Mouse (Mus musculus): ENCODE results near the gene Sdk1. TPM values are rescaled to one million over a fixed set of nuclear protein-coding genes. Genes with fewer than 3 reads are reported as not detected.

Gene Sdk1
- polyA plus RNA-seq, 1 experiment from 2014 or later = 3.4 TPM

DNA sequence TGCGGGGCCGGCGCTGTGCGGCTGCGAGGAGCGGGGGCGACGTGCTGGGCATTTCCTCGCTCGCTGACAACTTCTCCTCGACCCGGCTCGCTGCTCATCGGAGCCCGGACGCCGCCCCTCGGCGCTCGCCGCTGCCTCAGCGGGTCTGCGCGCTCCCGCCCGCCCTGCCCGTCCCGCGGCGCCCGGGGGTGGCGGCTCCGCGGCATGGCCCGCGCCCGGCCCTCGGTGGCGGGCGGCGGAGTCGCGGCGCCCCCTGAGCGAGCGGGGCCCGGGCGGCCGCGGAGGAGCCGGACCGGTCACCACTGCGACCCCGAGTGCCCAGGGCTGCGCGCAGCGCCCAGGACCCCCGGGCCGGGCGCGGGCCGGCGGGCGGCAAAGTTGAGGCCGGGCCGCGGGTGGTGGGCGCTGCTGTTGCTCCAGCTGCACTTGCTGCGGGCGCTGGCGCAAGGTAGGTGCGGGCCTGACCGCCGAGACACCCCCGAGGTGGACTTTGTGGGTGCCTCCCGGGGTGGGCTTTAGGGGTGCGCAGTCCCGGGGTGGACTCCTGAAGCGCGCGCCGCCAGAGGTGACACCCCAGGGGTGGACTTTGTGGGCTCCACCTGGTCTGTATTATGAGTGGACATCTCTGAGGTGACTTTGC lies 475 bp downstream of the Sdk1 start:
- Histone ChIP-seq H3K9me3 (replicated peaks; ENCODE audit: control insufficient read depth, low read length) (no peaks in the 10 kb centered on the region), H3K36me3 (ENCODE audit: control insufficient read depth, insufficient read depth, low read length) (no peaks in the 10 kb centered on the region), H3K4me2 (ENCODE audit: low read depth, low read length) (peak overlapping the region; percentile 89), H3K4me3 (replicated peaks; ENCODE audit: low read length) (peak overlapping the region; percentile 72), H3K27me3 (ENCODE audit: control insufficient read depth, insufficient read depth, low read length) (0 out of 2 replicates have a peak, but pooled peaks cover 12% of the 10 kb centered on the region), H3K9ac (ENCODE audit: low read length) (peak overlapping the region; percentile 88), H3K4me1 (ENCODE audit: control insufficient read depth, insufficient read depth, low read length) (peaks cover 29% of the 10 kb centered on the region), H3K27ac (ENCODE audit: low read length) (peak overlapping the region; percentile 43; the same call in 1 of the 2 replicates)
- ATAC-seq (ENCODE audit: insufficient read depth, low FRiP score) = no peak; the same call in 1 of the 2 replicates
- WGBS = under 1% methylated on average over 47 of the region's 82 CpGs

DNA sequence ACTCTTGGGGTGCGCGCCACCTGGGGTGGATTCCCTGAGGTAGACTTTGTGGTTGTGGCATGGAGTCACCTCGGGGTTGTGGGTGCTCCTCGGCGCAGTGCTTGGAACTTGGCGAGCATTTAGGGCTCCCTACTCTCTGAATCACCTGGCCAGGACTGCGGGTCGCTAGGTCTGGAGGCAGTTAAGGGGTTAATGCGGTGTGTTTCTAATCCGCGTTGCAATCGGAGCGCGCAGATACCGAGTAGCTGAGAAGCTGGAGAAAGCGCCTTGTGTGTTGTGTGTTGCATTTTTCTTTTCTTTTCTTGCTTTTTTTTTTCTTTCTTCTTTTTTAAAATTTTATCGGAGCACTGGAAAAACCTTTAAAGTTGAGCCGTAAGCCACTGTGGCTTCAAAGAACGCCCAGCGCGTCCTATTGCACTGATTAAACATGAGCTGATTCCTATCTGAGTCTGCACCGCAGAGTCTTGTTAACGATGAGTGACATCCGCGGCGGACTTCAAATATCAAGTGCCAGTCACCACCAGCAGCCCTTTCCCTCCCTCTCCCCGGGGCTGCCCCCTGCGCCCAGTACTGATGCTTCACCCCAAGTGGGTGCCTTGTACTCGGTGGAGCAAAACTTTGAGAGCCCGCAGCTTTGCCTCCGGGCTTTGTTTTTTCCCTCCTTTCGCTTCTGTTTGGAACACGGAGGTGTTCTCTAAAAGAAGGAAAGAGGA lies 2.1 kb downstream of the Sdk1 start:
- no peaks in the 10 kb centered on the region for H3K36me3 ChIP-seq (ENCODE audit: control insufficient read depth, insufficient read depth, low read length)
- H3K9me3 ChIP-seq (replicated peaks; ENCODE audit: control insufficient read depth, low read length) = no peaks in the 10 kb centered on the region
- H3K27ac ChIP-seq (ENCODE audit: low read length) = no peak overlapping the region
- 3% methylated on average over 33 of the region's 33 CpGs for WGBS
- H3K9ac ChIP-seq (ENCODE audit: low read length) = peak overlapping the region; percentile 67
- H3K27me3 ChIP-seq (ENCODE audit: control insufficient read depth, insufficient read depth, low read length) = 0 out of 2 replicates have a peak, but pooled peaks cover 12% of the 10 kb centered on the region
- H3K4me3 ChIP-seq (replicated peaks; ENCODE audit: low read length) = peak overlapping the region; percentile 72
- ATAC-seq (ENCODE audit: insufficient read depth, low FRiP score) = no peak
- peak overlapping the region; percentile 89 for H3K4me2 ChIP-seq (ENCODE audit: low read depth, low read length)
- H3K4me1 ChIP-seq (ENCODE audit: control insufficient read depth, insufficient read depth, low read length) = peaks cover 29% of the 10 kb centered on the region

DNA sequence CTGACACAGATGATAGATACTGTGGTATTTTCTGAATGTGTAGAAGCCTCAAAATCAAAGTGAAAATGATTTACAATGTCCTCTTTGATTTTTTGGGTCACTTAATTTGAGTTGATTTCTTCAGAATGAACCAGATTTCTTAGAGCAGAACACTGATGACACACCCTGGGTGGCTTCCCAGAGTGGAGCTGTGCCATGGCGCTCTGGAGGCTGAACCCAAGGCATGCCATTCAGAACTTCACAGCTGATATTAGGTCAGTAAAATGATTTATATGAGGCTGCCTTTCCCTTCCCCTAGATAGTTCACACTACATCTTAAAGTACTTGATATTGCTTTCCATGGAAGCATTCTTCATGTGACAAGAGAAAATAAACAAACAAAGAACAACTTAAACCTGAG lies 23.0 kb downstream of the Sdk1 start:
- Histone ChIP-seq H3K27me3 (ENCODE audit: control insufficient read depth, insufficient read depth, low read length) (no peaks in the 10 kb centered on the region), H3K9me3 (replicated peaks; ENCODE audit: control insufficient read depth, low read length) (no peaks in the 10 kb centered on the region), H3K27ac (ENCODE audit: low read length) (no peak overlapping the region), H3K36me3 (ENCODE audit: control insufficient read depth, insufficient read depth, low read length) (no peaks in the 10 kb centered on the region), H3K4me3 (replicated peaks; ENCODE audit: low read length) (no peak overlapping the region), H3K4me1 (ENCODE audit: control insufficient read depth, insufficient read depth, low read length) (no peaks in the 10 kb centered on the region), H3K4me2 (ENCODE audit: low read depth, low read length) (no peak overlapping the region), H3K9ac (ENCODE audit: low read length) (no peak overlapping the region)
- no peak for ATAC-seq (ENCODE audit: insufficient read depth, low FRiP score)
- WGBS = 90% methylated on average over 1 of the region's 1 CpGs

DNA sequence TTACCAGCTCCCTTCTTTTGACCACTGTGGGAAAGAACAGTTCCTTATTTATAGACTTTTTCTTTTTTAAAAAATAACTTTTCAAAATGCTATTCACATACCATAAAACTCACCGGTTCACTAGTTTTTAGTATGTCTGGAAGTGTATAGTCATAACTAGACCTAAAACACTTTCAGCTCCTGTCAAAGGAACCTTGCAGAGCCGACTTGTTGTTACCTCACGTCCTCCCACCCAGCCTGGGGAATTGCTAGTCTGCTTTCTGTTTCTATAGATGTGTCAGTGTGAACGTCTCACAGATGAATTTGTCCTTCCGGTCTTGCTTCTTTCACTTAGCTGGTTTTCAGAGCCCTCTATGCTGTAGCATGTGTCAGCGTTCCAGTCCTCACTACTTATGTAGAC lies 35.8 kb downstream of the Sdk1 start:
- H3K9ac ChIP-seq (ENCODE audit: low read length) = no peak overlapping the region
- H3K36me3 ChIP-seq (ENCODE audit: control insufficient read depth, insufficient read depth, low read length) = no peaks in the 10 kb centered on the region
- 86% methylated on average over 6 of the region's 6 CpGs for WGBS
- no peak overlapping the region for H3K27ac ChIP-seq (ENCODE audit: low read length)
- no peaks in the 10 kb centered on the region for H3K9me3 ChIP-seq (replicated peaks; ENCODE audit: control insufficient read depth, low read length)
- no peak overlapping the region for H3K4me3 ChIP-seq (replicated peaks; ENCODE audit: low read length)
- no peaks in the 10 kb centered on the region for H3K27me3 ChIP-seq (ENCODE audit: control insufficient read depth, insufficient read depth, low read length)
- no peaks in the 10 kb centered on the region for H3K4me1 ChIP-seq (ENCODE audit: control insufficient read depth, insufficient read depth, low read length)
- ATAC-seq (ENCODE audit: insufficient read depth, low FRiP score) = no peak
- H3K4me2 ChIP-seq (ENCODE audit: low read depth, low read length) = no peak overlapping the region

DNA sequence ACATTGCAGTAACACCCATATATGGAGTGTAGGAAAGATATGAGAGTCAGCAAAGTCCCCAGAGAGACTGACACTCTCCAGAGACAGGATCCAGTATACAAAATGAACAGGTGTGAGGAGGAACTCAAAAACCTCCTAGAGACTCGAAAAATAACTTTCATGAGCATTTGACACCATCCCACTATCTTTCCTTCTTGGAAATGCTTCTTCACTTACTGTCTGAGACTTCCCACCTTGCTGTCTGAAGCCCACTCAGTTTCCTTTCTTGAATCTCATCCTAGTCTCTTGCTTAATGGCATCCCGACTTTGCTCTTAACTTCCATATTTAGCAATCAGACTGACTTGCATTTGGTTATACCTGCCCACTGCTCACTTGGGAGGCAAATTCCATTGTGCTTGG lies 40.5 kb downstream of the Sdk1 start:
- Histone ChIP-seq H3K9me3 (replicated peaks; ENCODE audit: control insufficient read depth, low read length) (no peaks in the 10 kb centered on the region), H3K27ac (ENCODE audit: low read length) (no peak overlapping the region), H3K4me2 (ENCODE audit: low read depth, low read length) (no peak overlapping the region), H3K9ac (ENCODE audit: low read length) (no peak overlapping the region), H3K4me3 (replicated peaks; ENCODE audit: low read length) (no peak overlapping the region), H3K4me1 (ENCODE audit: control insufficient read depth, insufficient read depth, low read length) (no peaks in the 10 kb centered on the region), H3K27me3 (ENCODE audit: control insufficient read depth, insufficient read depth, low read length) (no peaks in the 10 kb centered on the region), H3K36me3 (ENCODE audit: control insufficient read depth, insufficient read depth, low read length) (no peaks in the 10 kb centered on the region)
- no peak for ATAC-seq (ENCODE audit: insufficient read depth, low FRiP score)
- WGBS = 49% methylated on average over 2 of the region's 2 CpGs

DNA sequence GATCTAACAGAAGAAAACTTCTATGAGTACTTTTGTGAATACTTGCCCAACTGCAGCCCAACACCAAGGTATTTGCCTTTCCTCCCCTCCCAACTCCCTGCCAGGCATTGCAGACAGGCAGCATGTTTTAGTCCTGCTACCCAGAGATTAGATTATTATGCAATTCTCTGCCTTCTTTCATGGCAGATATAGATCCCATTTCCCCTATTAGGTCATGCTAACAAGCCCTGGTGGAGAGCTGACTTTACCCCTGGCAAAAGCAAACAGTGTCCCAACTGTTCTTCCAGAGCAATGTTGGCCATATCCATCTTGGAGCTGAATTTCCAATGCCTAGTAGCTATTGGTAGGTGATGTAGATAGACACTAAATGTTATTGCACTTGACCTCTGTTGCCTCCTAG lies 48.3 kb downstream of the Sdk1 start:
- H3K9me3 ChIP-seq (replicated peaks; ENCODE audit: control insufficient read depth, low read length) = no peaks in the 10 kb centered on the region
- ATAC-seq (ENCODE audit: insufficient read depth, low FRiP score) = no peak
- H3K4me3 ChIP-seq (replicated peaks; ENCODE audit: low read length) = no peak overlapping the region
- no peaks in the 10 kb centered on the region for H3K27me3 ChIP-seq (ENCODE audit: control insufficient read depth, insufficient read depth, low read length)
- H3K36me3 ChIP-seq (ENCODE audit: control insufficient read depth, insufficient read depth, low read length) = no peaks in the 10 kb centered on the region
- no peak overlapping the region for H3K27ac ChIP-seq (ENCODE audit: low read length)
- no peak overlapping the region for H3K9ac ChIP-seq (ENCODE audit: low read length)
- no peak overlapping the region for H3K4me2 ChIP-seq (ENCODE audit: low read depth, low read length)
- H3K4me1 ChIP-seq (ENCODE audit: control insufficient read depth, insufficient read depth, low read length) = no peaks in the 10 kb centered on the region

DNA sequence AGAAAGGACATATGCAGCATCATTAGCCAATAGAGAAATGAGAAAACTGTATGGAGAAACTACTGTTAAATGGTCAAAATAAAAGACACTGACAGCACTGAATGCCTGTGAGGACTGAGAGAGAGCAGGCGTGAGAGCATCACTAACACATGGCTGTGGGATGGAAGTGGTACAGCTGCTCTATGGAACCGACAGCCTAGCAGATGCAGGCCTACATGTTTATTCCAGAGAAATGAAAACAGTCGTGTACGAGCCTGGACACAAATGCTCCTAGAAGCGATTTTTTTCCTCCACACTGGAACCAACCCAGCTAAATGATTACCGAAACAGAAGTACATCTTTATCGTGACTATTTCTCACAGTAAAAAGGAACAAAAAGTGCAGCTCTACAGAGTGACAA lies 54.0 kb downstream of the Sdk1 start:
- Histone ChIP-seq H3K4me2 (ENCODE audit: low read depth, low read length) (0 out of 2 replicates have a peak overlapping the region, but pooled peaks have one; percentile 21), H3K36me3 (ENCODE audit: control insufficient read depth, insufficient read depth, low read length) (no peaks in the 10 kb centered on the region), H3K4me3 (replicated peaks; ENCODE audit: low read length) (no peak overlapping the region), H3K9ac (ENCODE audit: low read length) (no peak overlapping the region), H3K4me1 (ENCODE audit: control insufficient read depth, insufficient read depth, low read length) (no peaks in the 10 kb centered on the region), H3K27me3 (ENCODE audit: control insufficient read depth, insufficient read depth, low read length) (no peaks in the 10 kb centered on the region), H3K27ac (ENCODE audit: low read length) (no peak overlapping the region; the same call in 1 of the 2 replicates), H3K9me3 (replicated peaks; ENCODE audit: control insufficient read depth, low read length) (no peaks in the 10 kb centered on the region)
- WGBS = 56% methylated on average over 7 of the region's 7 CpGs
- no peak for ATAC-seq (ENCODE audit: insufficient read depth, low FRiP score)

DNA sequence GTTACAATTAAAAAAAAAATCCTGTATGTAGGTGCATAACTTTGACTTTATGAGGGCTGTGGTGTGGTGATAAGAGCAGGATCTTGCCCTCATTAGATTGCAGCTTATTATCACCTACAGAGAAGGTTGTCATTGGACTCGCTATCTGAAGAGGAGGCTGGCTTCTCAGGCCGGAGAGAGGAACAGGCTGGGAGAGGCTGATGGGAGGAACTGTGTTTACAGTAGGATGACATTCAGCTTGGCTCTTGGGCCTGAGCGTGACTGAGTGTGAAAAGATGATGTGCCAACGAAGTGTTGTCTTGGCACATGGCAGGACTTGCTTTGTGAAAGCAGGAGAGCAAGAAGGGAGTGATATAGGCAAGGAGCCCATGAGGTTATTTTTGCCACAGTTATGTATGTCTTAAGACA lies 61.0 kb downstream of the Sdk1 start:
- peaks cover 10% of the 10 kb centered on the region for H3K4me1 ChIP-seq (ENCODE audit: control insufficient read depth, insufficient read depth, low read length)

DNA sequence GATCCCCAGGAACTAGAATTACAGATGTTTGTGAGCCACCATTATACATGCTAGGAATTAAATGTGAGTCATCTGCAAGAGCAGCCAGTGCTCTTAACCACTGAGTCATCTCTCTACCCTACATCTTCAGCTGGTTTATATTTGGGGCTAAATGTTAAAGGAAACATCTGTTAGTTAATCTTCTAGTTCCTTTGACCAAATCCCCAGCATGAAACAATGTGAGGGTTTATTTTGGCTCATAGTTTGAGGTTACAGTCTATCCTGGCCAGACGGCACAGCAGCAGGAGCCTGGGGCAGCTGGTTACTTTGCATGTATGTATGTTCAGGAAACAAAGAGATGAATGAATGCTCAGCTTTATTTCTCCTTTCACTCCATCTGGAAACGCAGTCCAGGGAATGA lies 62.5 kb downstream of the Sdk1 start:
- Histone ChIP-seq H3K4me3 (replicated peaks; ENCODE audit: low read length) (no peak overlapping the region), H3K4me2 (ENCODE audit: low read depth, low read length) (no peak overlapping the region), H3K4me1 (ENCODE audit: control insufficient read depth, insufficient read depth, low read length) (peaks cover 10% of the 10 kb centered on the region), H3K9me3 (replicated peaks; ENCODE audit: control insufficient read depth, low read length) (no peaks in the 10 kb centered on the region), H3K27ac (ENCODE audit: low read length) (no peak overlapping the region), H3K36me3 (ENCODE audit: control insufficient read depth, insufficient read depth, low read length) (no peaks in the 10 kb centered on the region), H3K9ac (ENCODE audit: low read length) (no peak overlapping the region), H3K27me3 (ENCODE audit: control insufficient read depth, insufficient read depth, low read length) (no peaks in the 10 kb centered on the region)
- 44% methylated on average over 2 of the region's 2 CpGs for WGBS
- peak; percentile 37; the same call in 1 of the 2 replicates for ATAC-seq (ENCODE audit: insufficient read depth, low FRiP score)

More for the DNA sequence above, 61.0 kb downstream of the Sdk1 start:
- Histone ChIP-seq H3K4me3 (replicated peaks; ENCODE audit: low read length) (no peak overlapping the region), H3K4me2 (ENCODE audit: low read depth, low read length) (no peak overlapping the region), H3K27ac (ENCODE audit: low read length) (peak overlapping the region; percentile 48; the same call in 1 of the 2 replicates), H3K9me3 (replicated peaks; ENCODE audit: control insufficient read depth, low read length) (no peaks in the 10 kb centered on the region), H3K9ac (ENCODE audit: low read length) (no peak overlapping the region), H3K36me3 (ENCODE audit: control insufficient read depth, insufficient read depth, low read length) (no peaks in the 10 kb centered on the region), H3K27me3 (ENCODE audit: control insufficient read depth, insufficient read depth, low read length) (no peaks in the 10 kb centered on the region)
- WGBS = 33% methylated on average over 4 of the region's 4 CpGs
- peak; percentile 56; the same call in 1 of the 2 replicates for ATAC-seq (ENCODE audit: insufficient read depth, low FRiP score)
